Mouse (Mus musculus) CH12.LX (cell line): ENCODE results near the gene Bach2. TPM values are rescaled to one million over a fixed set of nuclear protein-coding genes. Genes with fewer than 3 reads are reported as not detected.

Experiments
- DNase-seq: peaks from one replicate; pipeline ENCODE4 v3.0.0-alpha.2; 2013; ENCODE audit errors: extremely low read depth
- H3K27ac ChIP-seq: 2 replicates; pipeline ENCODE4 v1.5.1; 2012; ENCODE audit warnings: low read depth, mild to moderate bottlenecking, control low read depth, moderate library complexity; ENCODE audit not compliant: insufficient read depth
- H3K27me3 ChIP-seq: replicated peaks from 2 replicates; pipeline ENCODE3; 2012; ENCODE audit warnings: inconsistent platforms
- H3K36me3 ChIP-seq, 2 experiments: replicated peaks in 1 of 2; 2 replicates each; pipeline versions ENCODE3 to v1.6.1; 2012; ENCODE audit warnings: inconsistent platforms in 1 of 2, low read length in 1 of 2, mild to moderate bottlenecking in 1 of 2, mixed read lengths in 1 of 2, moderate library complexity in 1 of 2; ENCODE audit not compliant: control insufficient read depth in 1 of 2, insufficient read depth in 1 of 2
- H3K4me1 ChIP-seq, 2 experiments: 2 replicates each; pipeline ENCODE4 v1.6.1; 2012; ENCODE audit warnings: inconsistent platforms in 1 of 2, moderate library complexity in 1 of 2; ENCODE audit not compliant: insufficient read depth in 2 of 2, control insufficient read depth in 1 of 2
- H3K4me2 ChIP-seq: 2 replicates; pipeline ENCODE4 v1.6.1; 2012; ENCODE audit warnings: low read depth, mild to moderate bottlenecking, control low read depth; ENCODE audit not compliant: poor library complexity, insufficient read depth, severe bottlenecking
- H3K4me3 ChIP-seq, 3 experiments: fragments of 150-350 bp in 1 of 3; sonication (generic) in 1 of 3; replicated peaks in 1 of 3; 2 replicates each; pipeline versions ENCODE3 to v1.5.1; 2011 to 2012; ENCODE audit warnings: low read depth in 2 of 3, low read length in 2 of 3, mild to moderate bottlenecking in 2 of 3, moderate library complexity in 2 of 3, control low read depth in 1 of 3, improper control_type of control experiment in 1 of 3, inconsistent platforms in 1 of 3, mixed read lengths in 1 of 3; ENCODE audit not compliant: poor library complexity in 1 of 3
- H3K79me2 ChIP-seq: replicated peaks from 2 replicates; pipeline ENCODE4 v1.6.1; 2012; ENCODE audit warnings: mild to moderate bottlenecking, moderate library complexity; ENCODE audit not compliant: control insufficient read depth, poor library complexity, insufficient read depth, severe bottlenecking; ENCODE audit errors: extremely low read depth
- H3K9ac ChIP-seq: 2 replicates; pipeline ENCODE4 v1.6.1; 2012; ENCODE audit warnings: low read depth, mild to moderate bottlenecking, control low read depth, moderate library complexity; ENCODE audit not compliant: insufficient read depth
- H3K9me3 ChIP-seq: replicated peaks from 2 replicates; pipeline ENCODE3; 2012; ENCODE audit warnings: low read length, inconsistent platforms, mixed read lengths
- BHLHE40 ChIP-seq: IDR thresholded peaks from 2 replicates; pipeline ENCODE4 v1.6.1; 2011; ENCODE audit warnings: mild to moderate bottlenecking, low read depth, low read length, improper control_type of control experiment
- CHD2 ChIP-seq: IDR thresholded peaks from 2 replicates; pipeline ENCODE4 v1.6.1; 2011; ENCODE audit warnings: low read length, improper control_type of control experiment
- E2F4 ChIP-seq: IDR thresholded peaks from 2 replicates; pipeline ENCODE4 v1.6.1; 2011; ENCODE audit warnings: low read depth, low read length, improper control_type of control experiment; ENCODE audit not compliant: insufficient replicate concordance
- ELF1 ChIP-seq: IDR thresholded peaks from 2 replicates; pipeline ENCODE4 v1.6.1; 2014; ENCODE audit warnings: low read depth, mild to moderate bottlenecking, inconsistent platforms, low read length, improper control_type of control experiment
- JUND ChIP-seq: conservative IDR thresholded peaks from 2 replicates; pipeline ENCODE4 v1.6.1; 2011; ENCODE audit warnings: low read depth, low read length, improper control_type of control experiment
- KAT2A ChIP-seq: IDR thresholded peaks from 2 replicates; pipeline ENCODE4 v1.6.1; 2012; ENCODE audit warnings: low read length, improper control_type of control experiment, inconsistent platforms; ENCODE audit not compliant: insufficient replicate concordance
- MAFK ChIP-seq: IDR thresholded peaks from 2 replicates; pipeline ENCODE4 v1.6.1; 2011; ENCODE audit warnings: low read length, improper control_type of control experiment; ENCODE audit not compliant: insufficient replicate concordance
- MAZ ChIP-seq: IDR thresholded peaks from 2 replicates; pipeline ENCODE4 v1.6.1; 2012; ENCODE audit warnings: low read depth, mild to moderate bottlenecking, inconsistent platforms, low read length, improper control_type of control experiment, moderate library complexity
- MEF2A ChIP-seq: IDR thresholded peaks from 2 replicates; pipeline ENCODE4 v1.6.1; 2014; ENCODE audit warnings: low read depth, mild to moderate bottlenecking, inconsistent platforms, low read length, improper control_type of control experiment, borderline replicate concordance
- NELFE ChIP-seq: IDR thresholded peaks from 2 replicates; pipeline ENCODE4 v1.6.1; 2011; ENCODE audit warnings: low read depth, low read length, improper control_type of control experiment
- PAX5 ChIP-seq: IDR thresholded peaks from 2 replicates; pipeline ENCODE4 v1.6.1; 2012; ENCODE audit warnings: low read length, inconsistent platforms, mixed read lengths
- RCOR1 ChIP-seq: conservative IDR thresholded peaks from 2 replicates; pipeline ENCODE4 v1.6.1; 2012; ENCODE audit warnings: low read depth, mild to moderate bottlenecking, inconsistent platforms, low read length, improper control_type of control experiment
- SIN3A ChIP-seq: IDR thresholded peaks from 2 replicates; pipeline ENCODE4 v1.6.1; 2012; ENCODE audit warnings: low read length, improper control_type of control experiment, inconsistent platforms
- TBP ChIP-seq: conservative IDR thresholded peaks from 2 replicates; pipeline ENCODE4 v1.6.1; 2011; ENCODE audit warnings: low read depth, low read length, improper control_type of control experiment
- UBTF ChIP-seq: IDR thresholded peaks from 2 replicates; pipeline ENCODE4 v1.6.1; 2012; ENCODE audit warnings: low read depth, mild to moderate bottlenecking, inconsistent platforms, low read length, improper control_type of control experiment, moderate library complexity
- USF1 ChIP-seq: IDR thresholded peaks from 2 replicates; pipeline ENCODE4 v1.6.1; 2014; ENCODE audit warnings: low read depth, mild to moderate bottlenecking, inconsistent platforms, low read length, improper control_type of control experiment
- USF2 ChIP-seq: conservative IDR thresholded peaks from 2 replicates; pipeline ENCODE4 v1.6.1; 2011; ENCODE audit warnings: low read depth, low read length, improper control_type of control experiment
- ZC3H11A ChIP-seq: IDR thresholded peaks from 2 replicates; pipeline ENCODE4 v1.6.1; 2012; ENCODE audit warnings: low read depth, mild to moderate bottlenecking, inconsistent platforms, low read length, improper control_type of control experiment
- ZKSCAN1 ChIP-seq: IDR thresholded peaks from 2 replicates; pipeline ENCODE4 v1.6.1; 2012; ENCODE audit warnings: low read depth, inconsistent platforms, low read length, improper control_type of control experiment, borderline replicate concordance
- ZMIZ1 ChIP-seq: IDR thresholded peaks from 2 replicates; pipeline ENCODE4 v1.6.1; 2012; ENCODE audit warnings: low read depth, mild to moderate bottlenecking, inconsistent platforms, low read length, improper control_type of control experiment
- dilution Hi-C: fragments of 300-500 bp; cut with MboI; formaldehyde crosslinking; loops from 2 replicates; pipeline ENCODE4 v1.14.3; 2020; ENCODE audit warnings: low sequenced_read_pairs; ENCODE audit not compliant: extremely low pct_unique_long_range_greater_than_20kb, extremely low pct_ligation_motif_present
- in situ Hi-C: fragments of 300-500 bp; cut with MboI; formaldehyde crosslinking; loops from 3 replicates; pipeline ENCODE4 v1.14.3; 2019; ENCODE audit warnings: low sequenced_read_pairs, low pct_ligation_motif_present, low pct_unique_long_range_greater_than_20kb, mixed read lengths
- polyA plus RNA-seq: library from polyadenylated mRNA; unstranded; fragments of >175 nt; gene quantifications from 2 replicates; pipeline ENCODE4 v1.2.1, GENCODE M21; 2012; ENCODE audit warnings: low read depth; ENCODE audit not compliant: insufficient read length
- total RNA-seq, 2 experiments: library from RNA; depleted of rRNA; stranded (reverse); fragments of 300-350 nt in 1 of 2; fragments of >200 nt in 1 of 2; gene quantifications; 2 replicates each; pipeline ENCODE4 v1.2.3; 2012 to 2014

The Bach2 gene
- total and polyA plus RNA-seq, 3 experiments = 0.11 TPM; not detected in 2

DNA sequence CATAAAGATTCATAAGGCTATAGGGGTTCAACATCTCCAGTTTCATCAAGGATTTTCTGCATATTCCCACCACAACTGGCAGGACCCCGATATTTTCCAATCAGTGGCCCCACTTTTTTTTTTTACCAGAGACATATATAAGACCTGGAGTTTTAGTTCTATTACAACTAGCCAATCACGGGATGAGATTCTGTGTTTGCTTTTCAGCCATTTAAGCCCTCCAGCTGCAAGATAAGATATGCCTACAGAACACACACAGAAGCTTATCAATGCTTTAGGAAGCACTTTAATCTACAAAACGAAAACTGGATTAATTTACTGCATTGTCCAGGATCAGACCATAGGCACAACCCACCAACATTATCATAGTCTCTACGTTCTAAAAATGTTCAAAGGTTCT lies 33.8 kb upstream of the Bach2 start:
- Histone ChIP-seq H3K27me3 (no peaks in the 10 kb centered on the region), H3K4me3 (no peak overlapping the region), H3K79me2 (no peaks in the 10 kb centered on the region), H3K9me3 (no peaks in the 10 kb centered on the region), H3K36me3 (no peaks in the 10 kb centered on the region), H3K27ac (no peak overlapping the region), H3K9ac (no peak overlapping the region), H3K4me1 (no peaks in the 10 kb centered on the region), H3K4me2 (no peak overlapping the region)
- in situ Hi-C loops = no loop called here
- TF ChIP-seq ZMIZ1 = no peak
- TF ChIP-seq TBP = no peak
- TF ChIP-seq USF1 = no peak
- no peak for TF ChIP-seq ELF1
- no peak for TF ChIP-seq ZC3H11A
- TF ChIP-seq UBTF = no peak
- no peak for TF ChIP-seq JUND
- no peak for TF ChIP-seq MAZ
- TF ChIP-seq CHD2 = no peak
- no peak for TF ChIP-seq SIN3A
- TF ChIP-seq NELFE = no peak
- no peak for TF ChIP-seq PAX5
- DNase-seq = no peak
- dilution Hi-C loops = no loop called here

DNA sequence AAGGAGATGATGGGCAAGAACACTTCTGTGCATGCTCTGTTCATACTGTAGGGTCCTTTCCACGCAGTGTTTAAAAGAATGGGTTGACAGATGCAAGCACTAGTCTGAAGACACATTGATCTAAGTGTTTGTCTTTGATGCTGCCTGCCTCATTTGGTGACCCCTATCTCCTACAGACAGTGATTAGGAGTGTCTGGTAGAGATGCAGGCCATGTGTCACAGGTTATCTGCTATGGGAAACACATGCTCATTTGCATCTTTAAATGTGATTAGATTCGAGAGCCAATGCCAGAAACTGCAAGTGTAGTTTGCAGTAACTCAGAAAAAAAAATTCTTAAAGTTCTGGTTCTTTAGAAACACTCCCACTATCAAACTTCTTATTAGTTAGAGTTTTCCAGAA lies 32.8 kb upstream of the Bach2 start:
- Histone ChIP-seq H3K4me2 (no peak overlapping the region), H3K9ac (no peak overlapping the region), H3K4me3 (no peak overlapping the region), H3K27me3 (no peaks in the 10 kb centered on the region), H3K4me1 (no peaks in the 10 kb centered on the region), H3K9me3 (no peaks in the 10 kb centered on the region), H3K79me2 (no peaks in the 10 kb centered on the region), H3K27ac (no peak overlapping the region), H3K36me3 (no peaks in the 10 kb centered on the region)
- DNase-seq = no peak
- in situ Hi-C loops (no loop called here), dilution Hi-C loops (no loop called here)
- no peak for TF ChIP-seq RCOR1
- TF ChIP-seq BHLHE40 = no peak
- TF ChIP-seq ZMIZ1 = no peak
- TF ChIP-seq MEF2A = no peak

DNA sequence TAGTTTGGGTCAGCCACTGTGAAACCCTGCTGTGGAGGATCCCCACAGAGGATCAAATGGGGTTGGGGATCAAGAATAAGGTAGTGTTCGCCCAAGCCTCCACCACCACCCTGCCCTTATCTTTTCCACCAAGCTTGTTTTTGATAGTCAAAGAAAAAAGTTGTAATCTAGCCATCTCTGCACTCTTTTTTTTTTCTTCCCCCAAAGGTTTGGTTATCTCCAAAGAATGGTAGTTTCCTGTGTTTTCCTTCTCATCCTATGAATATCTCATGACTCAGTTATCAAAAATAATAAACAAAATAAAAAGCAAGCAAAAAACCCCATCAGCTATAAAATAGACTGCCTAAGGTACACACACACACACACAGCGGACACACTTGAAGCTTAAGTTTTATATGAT lies 28.6 kb upstream of the Bach2 start:
- Histone ChIP-seq H3K9me3 (no peaks in the 10 kb centered on the region), H3K79me2 (no peaks in the 10 kb centered on the region), H3K36me3 (no peaks in the 10 kb centered on the region), H3K4me1 (no peaks in the 10 kb centered on the region), H3K4me2 (no peak overlapping the region), H3K4me3 (no peak overlapping the region), H3K27me3 (no peaks in the 10 kb centered on the region), H3K9ac (no peak overlapping the region), H3K27ac (no peak overlapping the region)
- no peak for TF ChIP-seq ZKSCAN1
- no peak for TF ChIP-seq USF2
- TF ChIP-seq KAT2A = no peak
- TF ChIP-seq E2F4 = no peak
- TF ChIP-seq UBTF = no peak
- no peak for TF ChIP-seq MAFK
- no peak for TF ChIP-seq BHLHE40
- TF ChIP-seq RCOR1 = no peak
- no peak for DNase-seq
- dilution Hi-C loops (no loop called here), in situ Hi-C loops (no loop called here)
